21 mouse cellular contexts compared by ENCODE assay signal in genomic region chr10:61027215-61027614, GRCm38 (mm10).
DNase-seq lines count a peak whose midpoint lies in the region; ATAC-seq lines count a peak whose summit lies in the region.
"Had no signal": no experiment of that assay in that cellular context is flagged by ENCODE, and none has a peak within 500 bp of the region (broad histone marks: within the 10 kb centered on the region; RNA-seq: fewer than 3 reads in every experiment).

No protein-coding gene starts in this region.

- no peak overlapping the region for H3K4me3 ChIP-seq in forebrain, embryonic 14.5 days (ENCODE audit: low read depth, low read length)
- no peak overlapping the region for H3K4me3 ChIP-seq in forebrain, embryonic 12.5 days (replicated peaks)
- no peak overlapping the region for H3K4me3 ChIP-seq in heart, embryonic 13.5 days
- H3K4me3 ChIP-seq in heart, embryonic 14.5 days (ENCODE audit: control insufficient read depth in 1 of 2, insufficient read depth in 1 of 2, low read depth in 1 of 2, low read length in 2 of 2): no peak overlapping the region
- H3K4me3 ChIP-seq: embryonic facial prominence, embryonic 13.5 days; hindbrain, embryonic 15.5 days; limb, embryonic 13.5 days; liver, embryonic 12.5 days; midbrain, embryonic 12.5 days had no signal

- DNase-seq in forebrain, embryonic 14.5 days (ENCODE audit: low spot score): peak; percentile 39
- no peak for DNase-seq in heart, postnatal 25 days (ENCODE audit: low spot score)
- DNase-seq in heart, postnatal 36 days: peak; percentile 6 to 14
- no peak for DNase-seq in left cerebral cortex, postnatal 25 days (ENCODE audit: low spot score in 2 of 2)
- no peak for DNase-seq in thymus, postnatal 14 days
- DNase-seq: adrenal gland, adult 2 months; cerebellum, adult 18-20 months; cerebellum, postnatal 14 days; kidney, postnatal 4 days; lung, embryonic 14.5 days; thymus, adult 18-20 months; thymus, postnatal 4 days had no signal

- H3K27ac ChIP-seq in forebrain, embryonic 14.5 days (ENCODE audit: low read depth, low read length): peak overlapping the region; percentile 27; the same call in 1 of the 2 replicates
- no peak overlapping the region; the same call in 1 of the 2 replicates for H3K27ac ChIP-seq in forebrain, embryonic 12.5 days
- peak overlapping the region; percentile 29 for H3K27ac ChIP-seq in heart, embryonic 13.5 days (replicated peaks)
- H3K27ac ChIP-seq in heart, embryonic 14.5 days (replicated peaks in 1 of 2; ENCODE audit: control insufficient read depth in 1 of 2, insufficient read depth in 1 of 2, low read depth in 2 of 2, low read length in 2 of 2): peak overlapping the region; percentile 9 to 59; a peak in 2 of 4 replicates
- H3K27ac ChIP-seq: embryonic facial prominence, embryonic 13.5 days; hindbrain, embryonic 15.5 days; limb, embryonic 13.5 days; liver, embryonic 12.5 days; midbrain, embryonic 12.5 days had no signal

- H3K27me3 ChIP-seq in forebrain, embryonic 14.5 days (replicated peaks; ENCODE audit: control insufficient read depth, insufficient read depth, low read length): no peaks in the 10 kb centered on the region
- 0 out of 2 replicates have a peak, but pooled peaks cover 4% of the 10 kb centered on the region for H3K27me3 ChIP-seq in forebrain, embryonic 12.5 days
- peaks cover 7% of the 10 kb centered on the region; the same call in 1 of the 2 replicates for H3K27me3 ChIP-seq in heart, embryonic 13.5 days (replicated peaks)
- H3K27me3 ChIP-seq in heart, embryonic 14.5 days (ENCODE audit: control insufficient read depth, insufficient read depth, low read length): no peaks in the 10 kb centered on the region
- H3K27me3 ChIP-seq: embryonic facial prominence, embryonic 13.5 days; hindbrain, embryonic 15.5 days; limb, embryonic 13.5 days; midbrain, embryonic 12.5 days had no signal

- H3K36me3 ChIP-seq in forebrain, embryonic 14.5 days (ENCODE audit: control insufficient read depth, insufficient read depth, low read length): no peaks in the 10 kb centered on the region
- no peaks in the 10 kb centered on the region for H3K36me3 ChIP-seq in forebrain, embryonic 12.5 days (replicated peaks)
- H3K36me3 ChIP-seq in heart, embryonic 13.5 days: no peaks in the 10 kb centered on the region
- no peaks in the 10 kb centered on the region for H3K36me3 ChIP-seq in heart, embryonic 14.5 days (ENCODE audit: control insufficient read depth, insufficient read depth, low read length)
- H3K36me3 ChIP-seq: embryonic facial prominence, embryonic 13.5 days; hindbrain, embryonic 15.5 days; limb, embryonic 13.5 days; liver, embryonic 12.5 days; midbrain, embryonic 12.5 days had no signal

- 72% methylated on average over 6 of the region's 6 CpGs for WGBS in forebrain, embryonic 14.5 days
- 77% methylated on average over 6 of the region's 6 CpGs for WGBS in forebrain, embryonic 12.5 days
- 46% methylated on average over 6 of the region's 6 CpGs for WGBS in heart, embryonic 13.5 days
- 41% methylated on average over 6 of the region's 6 CpGs for WGBS in heart, embryonic 14.5 days

- H3K4me1 ChIP-seq in forebrain, embryonic 14.5 days (ENCODE audit: control insufficient read depth, insufficient read depth, low read length): no peaks in the 10 kb centered on the region
- no peaks in the 10 kb centered on the region for H3K4me1 ChIP-seq in forebrain, embryonic 12.5 days
- peaks cover 23% of the 10 kb centered on the region for H3K4me1 ChIP-seq in heart, embryonic 13.5 days
- H3K4me1 ChIP-seq in heart, embryonic 14.5 days (ENCODE audit: control insufficient read depth in 2 of 2, insufficient read depth in 2 of 2, low read length in 2 of 2): peaks cover 15 to 21% of the 10 kb centered on the region in 2 experiments
- H3K4me1 ChIP-seq: embryonic facial prominence, embryonic 13.5 days; hindbrain, embryonic 15.5 days; limb, embryonic 13.5 days; liver, embryonic 12.5 days; midbrain, embryonic 12.5 days had no signal

- ATAC-seq in forebrain, embryonic 14.5 days: peak; percentile 34; the same call in 1 of the 2 replicates
- ATAC-seq in forebrain, embryonic 12.5 days (ENCODE audit: low FRiP score): no peak
- no peak for ATAC-seq in heart, embryonic 13.5 days (ENCODE audit: extremely low read depth, insufficient number of reproducible peaks, low FRiP score, low TSS enrichment)
- no peak for ATAC-seq in heart, embryonic 14.5 days (ENCODE audit: insufficient number of reproducible peaks, insufficient read depth, low FRiP score, low read depth)
- ATAC-seq: intestine, postnatal 0 days; liver, embryonic 12.5 days had no signal

- H3K9me3 ChIP-seq in forebrain, embryonic 14.5 days (replicated peaks; ENCODE audit: control insufficient read depth, low read length): no peaks in the 10 kb centered on the region
- no peaks in the 10 kb centered on the region for H3K9me3 ChIP-seq in forebrain, embryonic 12.5 days
- H3K9me3 ChIP-seq in heart, embryonic 13.5 days: no peaks in the 10 kb centered on the region
- no peaks in the 10 kb centered on the region for H3K9me3 ChIP-seq in heart, embryonic 14.5 days (ENCODE audit: control insufficient read depth, low read length)
- H3K9me3 ChIP-seq: embryonic facial prominence, embryonic 13.5 days; hindbrain, embryonic 15.5 days; limb, embryonic 13.5 days; liver, embryonic 12.5 days; midbrain, embryonic 12.5 days had no signal

- H3K4me2 ChIP-seq in forebrain, embryonic 14.5 days (ENCODE audit: low read length): no peak overlapping the region
- no peak overlapping the region for H3K4me2 ChIP-seq in forebrain, embryonic 12.5 days
- no peak overlapping the region for H3K4me2 ChIP-seq in heart, embryonic 13.5 days
- H3K4me2 ChIP-seq in heart, embryonic 14.5 days (ENCODE audit: low read length): no peak overlapping the region; the same call in 1 of the 2 replicates
- H3K4me2 ChIP-seq: embryonic facial prominence, embryonic 13.5 days; hindbrain, embryonic 15.5 days; limb, embryonic 13.5 days; liver, embryonic 12.5 days; lung, embryonic 14.5 days; midbrain, embryonic 12.5 days had no signal

- no peak overlapping the region for H3K9ac ChIP-seq in forebrain, embryonic 14.5 days (ENCODE audit: low read length)
- no peak overlapping the region for H3K9ac ChIP-seq in forebrain, embryonic 12.5 days
- H3K9ac ChIP-seq in heart, embryonic 13.5 days: no peak overlapping the region
- H3K9ac ChIP-seq in heart, embryonic 14.5 days (ENCODE audit: low read length): no peak overlapping the region
- H3K9ac ChIP-seq: embryonic facial prominence, embryonic 13.5 days; hindbrain, embryonic 15.5 days; limb, embryonic 13.5 days; liver, embryonic 12.5 days; lung, embryonic 14.5 days; midbrain, embryonic 12.5 days had no signal

- intact Hi-C loops in heart, postnatal 25 days (cut with DNase I): loop anchor here (10.0 kb wide), 1 partner anchor 112 kb away; no protein-coding TSS in a partner anchor
- intact Hi-C loops in heart, postnatal 36 days (cut with DNase I): no loop called here
- intact Hi-C loops in left cerebral cortex, postnatal 25 days (cut with DNase I): no loop called here

Comparison
In these comparisons a context has a peak if more than half of its experiments do, and no peak if none do; other contexts are left out.
1. DNase-seq: peak in forebrain, embryonic 14.5 days (single experiment) and heart, postnatal 36 days (2 of 2); none in heart, postnatal 25 days (single experiment), left cerebral cortex, postnatal 25 days (0 of 2) and thymus, postnatal 14 days (single experiment).